Mouse (Mus musculus): Measurements from ENCODE around the gene Cdk15. TPM values are rescaled to one million over a fixed set of nuclear protein-coding genes. Genes with fewer than 3 reads are reported as not detected.

Gene Cdk15
- total and polyA plus RNA-seq, 2 experiments from 2014 or later, result 1.1 to 2.1 TPM

DNA sequence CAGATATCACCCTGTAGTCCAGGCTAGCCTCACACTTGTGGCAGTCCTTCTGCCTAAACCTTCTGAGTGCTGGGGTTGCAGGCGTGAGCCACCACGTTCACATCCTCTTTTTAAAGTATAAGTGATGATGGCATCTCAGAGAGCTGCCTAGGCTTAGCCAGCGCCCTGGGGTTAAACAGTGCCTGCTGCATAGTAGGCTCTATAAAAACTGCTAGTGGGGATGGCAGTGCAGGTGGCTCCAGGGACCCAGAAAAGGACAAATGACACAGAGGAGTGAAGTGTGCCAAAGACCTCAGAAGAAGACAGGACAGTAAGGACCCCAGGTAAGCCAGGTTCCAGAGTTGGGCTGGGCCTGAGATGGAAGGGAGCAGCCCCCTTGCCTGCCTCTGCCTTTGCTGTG lies 104.1 kb downstream of the Cdk15 start:
- no peak for TF ChIP-seq CTCF (IDR thresholded peaks at IDR 0.05)
- no peak overlapping the region for H3K4me2 ChIP-seq (ENCODE audit: low read depth, low read length, poor library complexity, severe bottlenecking)
- H3K27ac ChIP-seq (ENCODE audit: low read depth, low read length), result no peak overlapping the region
- DNase-seq (ENCODE audit: low spot score) (no peak), ATAC-seq (ENCODE audit: low FRiP score) (no peak)
- no peaks in the 10 kb centered on the region for H3K27me3 ChIP-seq (ENCODE audit: insufficient read depth, low read length)
- H3K4me1 ChIP-seq (ENCODE audit: insufficient read depth, low read length), result no peaks in the 10 kb centered on the region
- H3K4me3 ChIP-seq (ENCODE audit: low read depth, low read length), result no peak overlapping the region
- no peak overlapping the region for H3K9ac ChIP-seq (replicated peaks; ENCODE audit: low read length, poor library complexity, severe bottlenecking)
- no peaks in the 10 kb centered on the region for H3K36me3 ChIP-seq (ENCODE audit: insufficient read depth, low read length)
- no peaks in the 10 kb centered on the region for H3K9me3 ChIP-seq (ENCODE audit: low read length)
- WGBS, result 79% methylated on average over 3 of the region's 3 CpGs

DNA sequence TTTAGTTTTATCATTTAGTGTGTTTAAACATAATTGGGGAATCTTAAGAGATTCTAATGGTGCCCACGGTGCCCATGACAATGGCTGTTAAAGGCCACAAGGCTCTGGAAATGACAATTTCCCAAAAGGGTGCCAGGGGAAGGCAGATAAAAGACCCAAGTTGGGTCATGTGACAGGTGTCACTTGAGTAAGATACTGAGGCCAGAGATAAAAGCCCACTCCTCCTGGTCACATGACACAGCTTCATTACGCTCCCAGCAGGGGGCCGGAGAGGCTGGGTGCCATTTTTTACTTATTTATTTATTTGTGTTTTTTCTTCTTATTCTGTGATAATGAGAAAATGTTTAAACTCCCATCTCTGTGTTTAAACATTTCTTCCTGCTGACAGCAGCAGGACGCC lies 104.8 kb downstream of the Cdk15 start:
- no peak for DNase-seq (ENCODE audit: low spot score)
- 59% methylated on average over 4 of the region's 4 CpGs for WGBS
- H3K4me1 ChIP-seq (ENCODE audit: insufficient read depth, low read length), result no peaks in the 10 kb centered on the region
- H3K9ac ChIP-seq (replicated peaks; ENCODE audit: low read length, poor library complexity, severe bottlenecking), result no peak overlapping the region
- TF ChIP-seq CTCF (IDR thresholded peaks at IDR 0.05), result no peak
- H3K27me3 ChIP-seq (ENCODE audit: insufficient read depth, low read length), result no peaks in the 10 kb centered on the region
- no peaks in the 10 kb centered on the region for H3K9me3 ChIP-seq (ENCODE audit: low read length)
- no peak overlapping the region for H3K4me3 ChIP-seq (ENCODE audit: low read depth, low read length)
- ATAC-seq (ENCODE audit: low FRiP score), result no peak
- H3K36me3 ChIP-seq (ENCODE audit: insufficient read depth, low read length), result no peaks in the 10 kb centered on the region
- no peak overlapping the region for H3K4me2 ChIP-seq (ENCODE audit: low read depth, low read length, poor library complexity, severe bottlenecking)
- no peak overlapping the region for H3K27ac ChIP-seq (ENCODE audit: low read depth, low read length)

DNA sequence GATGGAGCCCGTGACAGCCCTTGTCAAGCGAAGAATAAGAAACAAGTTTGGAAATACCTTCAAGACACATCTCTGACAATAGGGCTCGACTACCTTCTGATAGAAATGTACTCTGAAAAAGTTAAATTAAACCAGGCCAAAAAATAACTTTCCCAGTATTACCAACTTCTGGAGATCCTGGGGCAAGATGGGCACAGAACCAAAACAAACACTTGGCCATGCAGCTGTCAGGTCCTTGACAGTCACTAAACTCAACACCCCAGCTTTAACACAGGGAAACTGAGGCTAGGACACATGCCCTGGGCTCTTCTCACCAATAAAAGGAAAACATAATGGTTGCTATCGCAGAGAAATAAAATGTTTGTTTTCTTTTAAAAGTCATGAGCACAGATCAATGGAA lies 105.3 kb downstream of the Cdk15 start:
- no peak overlapping the region for H3K4me2 ChIP-seq (ENCODE audit: low read depth, low read length, poor library complexity, severe bottlenecking)
- H3K4me1 ChIP-seq (ENCODE audit: insufficient read depth, low read length), result no peaks in the 10 kb centered on the region
- no peak for DNase-seq (ENCODE audit: low spot score)
- no peak overlapping the region for H3K9ac ChIP-seq (replicated peaks; ENCODE audit: low read length, poor library complexity, severe bottlenecking)
- no peak overlapping the region for H3K27ac ChIP-seq (ENCODE audit: low read depth, low read length)
- no peaks in the 10 kb centered on the region for H3K9me3 ChIP-seq (ENCODE audit: low read length)
- no peak overlapping the region for H3K4me3 ChIP-seq (ENCODE audit: low read depth, low read length)
- no peaks in the 10 kb centered on the region for H3K27me3 ChIP-seq (ENCODE audit: insufficient read depth, low read length)
- 68% methylated on average over 4 of the region's 4 CpGs for WGBS
- no peaks in the 10 kb centered on the region for H3K36me3 ChIP-seq (ENCODE audit: insufficient read depth, low read length)
- no peak for TF ChIP-seq CTCF (IDR thresholded peaks at IDR 0.05)
- no peak for ATAC-seq (ENCODE audit: low FRiP score)

DNA sequence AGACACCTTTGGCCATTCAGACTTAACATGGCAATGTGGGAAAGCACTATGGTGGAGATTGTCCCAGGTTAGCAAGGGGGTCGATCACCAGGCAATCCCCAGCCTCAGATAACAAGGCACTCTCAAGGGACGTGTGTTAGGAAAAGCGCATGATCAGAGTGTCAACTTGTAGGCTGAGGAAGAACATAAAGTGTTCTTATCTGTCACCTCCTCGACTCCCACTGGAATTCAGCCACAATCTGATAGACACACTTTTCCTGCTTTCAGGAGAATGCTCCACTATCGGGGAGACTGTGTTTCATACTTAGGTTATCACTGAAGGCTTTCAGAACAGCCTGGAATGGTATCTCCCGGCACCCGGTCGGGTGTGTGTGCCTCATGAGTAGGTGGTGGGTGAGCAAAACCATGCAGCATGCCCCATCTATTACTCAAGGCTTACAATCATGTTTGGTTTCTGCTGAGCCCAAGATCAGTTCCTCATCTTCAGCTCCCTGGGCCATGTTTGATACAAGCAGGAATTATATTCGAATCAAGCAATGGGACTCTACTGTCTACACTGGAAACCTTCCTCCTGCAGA lies 107.8 kb downstream of the Cdk15 start:
- WGBS, result 86% methylated on average over 9 of the region's 9 CpGs

DNA sequence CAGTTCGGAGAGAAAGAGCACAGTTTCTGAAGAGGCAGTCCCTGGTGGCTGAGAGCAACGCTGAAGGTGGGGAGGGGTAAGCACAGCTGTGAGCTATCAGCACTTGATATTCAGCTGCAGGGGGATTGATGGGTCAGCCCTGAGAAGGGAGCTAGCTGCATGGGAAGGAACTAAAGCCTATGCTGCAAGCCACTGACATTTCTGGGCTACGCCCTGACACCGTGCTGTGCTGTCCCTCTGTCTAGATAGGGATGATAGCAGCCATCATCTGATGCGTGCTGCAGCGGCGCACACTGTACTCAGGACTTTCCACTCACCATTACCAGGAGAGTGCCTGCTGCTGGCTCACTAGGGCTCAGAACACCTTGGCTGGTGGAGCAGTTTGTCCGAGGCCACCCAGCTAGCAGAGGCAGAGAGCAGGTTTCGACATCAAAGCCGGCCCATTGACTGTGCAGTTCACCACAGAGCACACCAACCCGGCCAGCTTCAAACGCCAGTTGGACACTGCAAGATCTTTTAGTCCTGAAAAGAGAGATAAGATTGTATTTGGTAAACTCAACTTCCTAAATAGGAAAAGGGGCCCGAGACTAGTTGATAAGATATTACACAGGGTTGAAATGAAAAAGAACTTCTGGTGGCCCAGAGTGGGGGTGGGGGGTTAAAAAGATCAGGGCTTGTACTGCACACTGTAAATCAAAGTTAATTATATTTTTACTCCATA lies 111.4 kb downstream of the Cdk15 start:
- Histone ChIP-seq H3K4me2 (ENCODE audit: low read depth, low read length, poor library complexity, severe bottlenecking) (no peak overlapping the region), H3K4me1 (ENCODE audit: insufficient read depth, low read length) (no peaks in the 10 kb centered on the region), H3K9me3 (ENCODE audit: low read length) (no peaks in the 10 kb centered on the region), H3K9ac (replicated peaks; ENCODE audit: low read length, poor library complexity, severe bottlenecking) (no peak overlapping the region), H3K4me3 (ENCODE audit: low read depth, low read length) (no peak overlapping the region), H3K36me3 (ENCODE audit: insufficient read depth, low read length) (no peaks in the 10 kb centered on the region), H3K27me3 (ENCODE audit: insufficient read depth, low read length) (no peaks in the 10 kb centered on the region), H3K27ac (ENCODE audit: low read depth, low read length) (no peak overlapping the region)
- DNase-seq (ENCODE audit: low spot score) (no peak), ATAC-seq (ENCODE audit: low FRiP score) (no peak)
- 40% methylated on average over 13 of the region's 13 CpGs for WGBS
- TF ChIP-seq CTCF (IDR thresholded peaks at IDR 0.05), result no peak

More for the DNA sequence above, 107.8 kb downstream of the Cdk15 start:
- Histone ChIP-seq H3K4me1 (ENCODE audit: insufficient read depth, low read length) (no peaks in the 10 kb centered on the region), H3K9ac (replicated peaks; ENCODE audit: low read length, poor library complexity, severe bottlenecking) (no peak overlapping the region), H3K4me2 (ENCODE audit: low read depth, low read length, poor library complexity, severe bottlenecking) (no peak overlapping the region), H3K27ac (ENCODE audit: low read depth, low read length) (no peak overlapping the region), H3K4me3 (ENCODE audit: low read depth, low read length) (no peak overlapping the region), H3K9me3 (ENCODE audit: low read length) (no peaks in the 10 kb centered on the region), H3K36me3 (ENCODE audit: insufficient read depth, low read length) (no peaks in the 10 kb centered on the region), H3K27me3 (ENCODE audit: insufficient read depth, low read length) (no peaks in the 10 kb centered on the region)
- DNase-seq (ENCODE audit: low spot score), result no peak
- ATAC-seq (ENCODE audit: low FRiP score), result no peak
- TF ChIP-seq CTCF (IDR thresholded peaks at IDR 0.05), result no peak

DNA sequence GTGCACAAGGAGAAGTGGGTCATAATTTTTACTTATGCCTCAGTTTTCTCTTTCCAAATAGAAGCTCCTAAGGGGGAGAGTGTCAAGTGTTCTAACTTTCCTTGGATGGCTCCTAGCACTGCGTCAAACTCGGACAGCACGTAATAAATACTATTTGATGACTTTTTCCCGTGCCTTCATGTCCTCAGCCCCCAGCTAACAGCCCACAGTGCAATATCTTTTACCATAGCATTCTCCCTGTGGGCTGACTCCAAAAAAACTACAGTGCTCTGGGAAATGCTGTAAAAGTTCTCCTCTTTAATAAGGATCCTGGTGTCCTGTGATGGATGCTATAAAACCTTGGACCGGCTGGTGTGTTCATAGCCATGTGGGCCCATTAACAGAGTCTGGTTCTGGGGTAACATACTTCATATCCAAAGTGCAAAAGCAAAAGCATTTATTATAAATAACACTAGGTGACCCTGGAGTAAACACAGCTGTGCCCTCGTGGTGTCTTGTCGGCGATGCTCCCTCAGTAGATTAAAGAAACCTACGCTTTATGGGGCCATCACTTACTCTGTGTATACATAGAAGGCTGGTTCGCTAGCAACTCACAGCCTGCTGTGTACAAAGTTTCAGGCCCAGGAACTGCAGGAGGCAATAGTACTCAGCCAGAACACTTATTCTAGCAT lies 112.1 kb downstream of the Cdk15 start:
- Histone ChIP-seq H3K4me1 (ENCODE audit: insufficient read depth, low read length) (no peaks in the 10 kb centered on the region), H3K36me3 (ENCODE audit: insufficient read depth, low read length) (no peaks in the 10 kb centered on the region), H3K27me3 (ENCODE audit: insufficient read depth, low read length) (no peaks in the 10 kb centered on the region), H3K4me2 (ENCODE audit: low read depth, low read length, poor library complexity, severe bottlenecking) (no peak overlapping the region), H3K9ac (replicated peaks; ENCODE audit: low read length, poor library complexity, severe bottlenecking) (no peak overlapping the region), H3K9me3 (ENCODE audit: low read length) (no peaks in the 10 kb centered on the region), H3K27ac (ENCODE audit: low read depth, low read length) (no peak overlapping the region), H3K4me3 (ENCODE audit: low read depth, low read length) (no peak overlapping the region)
- ATAC-seq (ENCODE audit: low FRiP score) (no peak), DNase-seq (ENCODE audit: low spot score) (no peak)
- no peak for TF ChIP-seq CTCF (IDR thresholded peaks at IDR 0.05)
- 83% methylated on average over 10 of the region's 10 CpGs for WGBS
